Mouse (Mus musculus): ENCODE results near the gene Phip. TPM values are rescaled to one million over a fixed set of nuclear protein-coding genes. Genes with fewer than 3 reads are reported as not detected.

Phip gene
- total RNA-seq, 2 experiments from 2014 or later = 72.6 to 73.4 TPM

GRCm38 (mm10) chr9:82884177-82884576 lies 91.1 kb downstream of the Phip start:
- no peak for DNase-seq (ENCODE audit: low spot score in 2 of 2)

DNA sequence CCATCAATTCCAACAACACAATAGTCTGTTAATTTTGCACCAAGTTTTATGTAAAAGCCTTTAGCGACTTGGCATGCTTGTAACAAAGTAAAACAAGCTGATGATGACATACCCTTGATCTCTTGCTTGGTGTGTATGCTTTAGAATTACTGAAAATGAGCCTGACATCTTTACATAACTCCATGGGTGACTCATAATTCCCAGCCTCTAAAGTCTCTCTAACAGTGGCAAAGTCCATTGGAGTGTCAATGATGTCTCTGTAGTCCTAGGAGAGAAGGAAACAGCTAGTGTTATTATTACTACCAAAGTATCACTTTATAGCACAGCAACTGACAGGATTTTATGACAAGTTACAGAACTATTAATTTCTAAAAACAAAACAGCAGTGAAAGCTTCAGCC lies 98.2 kb downstream of the Phip start:
- no peak for DNase-seq (ENCODE audit: low spot score in 2 of 2)

GRCm38 (mm10) chr9:82867698-82868097 lies 107.6 kb downstream of the Phip start:
- no peak for DNase-seq (ENCODE audit: low spot score in 2 of 2)

DNA sequence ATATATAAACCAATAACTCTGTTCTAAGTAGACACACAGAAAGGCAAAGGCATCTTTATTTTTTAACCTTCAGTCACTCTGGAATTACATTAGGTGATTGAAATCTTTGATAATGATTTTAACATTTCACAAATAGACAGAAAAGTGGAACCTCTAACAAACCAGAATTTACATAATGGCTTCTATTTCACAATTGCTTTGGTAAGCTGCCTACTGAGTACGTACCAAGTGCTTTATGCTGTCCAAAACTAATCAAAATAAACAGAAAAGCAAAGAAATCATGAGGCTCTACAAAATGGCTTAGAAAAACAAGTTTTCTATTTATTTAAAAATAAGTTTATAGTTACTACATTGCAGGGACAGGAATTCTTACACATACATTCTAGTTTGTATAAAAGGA lies 109.2 kb downstream of the Phip start:
- no peak for DNase-seq (ENCODE audit: low spot score in 2 of 2)

DNA sequence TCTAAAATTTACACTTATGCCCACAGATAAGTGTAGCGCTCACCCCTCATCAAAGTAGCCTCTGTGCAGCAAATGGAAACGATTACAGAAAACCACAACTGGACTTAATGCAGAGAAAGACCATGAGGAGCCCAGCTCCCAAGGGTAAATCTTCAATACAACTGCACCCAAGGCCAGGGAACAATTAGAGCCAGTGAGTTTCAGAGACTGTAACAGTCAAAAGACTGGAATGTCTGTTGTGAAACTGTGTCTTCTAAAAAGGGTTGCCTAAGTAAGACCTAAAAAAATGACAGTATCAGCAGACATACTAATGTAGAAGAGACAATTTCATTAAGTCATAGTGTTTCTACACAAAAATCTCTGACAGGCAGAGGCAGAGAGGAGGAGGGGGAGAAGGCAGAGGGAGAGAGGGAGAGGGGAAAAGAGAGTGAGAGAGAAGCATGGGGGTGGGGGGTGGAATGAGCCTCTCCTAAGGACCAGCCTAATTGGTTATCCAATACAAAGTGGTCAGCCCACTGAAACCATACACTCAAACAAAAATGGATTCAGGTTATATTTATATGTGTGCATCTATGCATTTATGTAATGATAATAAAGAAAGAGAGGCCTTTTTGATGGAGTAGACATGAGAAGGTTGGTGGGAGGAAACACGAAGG lies 113.4 kb downstream of the Phip start:
- no peak for DNase-seq (ENCODE audit: low spot score in 2 of 2)

DNA sequence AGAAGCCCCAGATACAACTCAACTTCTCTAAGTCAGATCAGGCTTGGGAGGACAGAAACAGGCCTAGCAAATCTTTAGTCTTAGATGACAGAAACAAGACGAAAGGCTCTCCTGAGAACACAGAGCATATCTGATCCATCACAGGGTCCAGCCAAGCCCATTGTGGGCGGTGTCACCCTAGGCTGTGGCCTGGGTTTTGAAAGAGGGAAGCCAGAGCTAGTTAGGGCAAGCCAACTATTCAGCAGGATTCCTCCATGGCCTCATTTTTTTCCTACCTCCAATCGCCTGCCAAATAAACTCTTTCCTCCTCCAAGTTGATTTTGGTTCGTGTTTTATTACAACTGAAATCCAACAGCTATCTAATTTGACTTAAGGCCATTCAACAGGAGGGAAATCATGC lies 114.0 kb downstream of the Phip start:
- DNase-seq (ENCODE audit: low spot score in 2 of 2) = no peak

DNA sequence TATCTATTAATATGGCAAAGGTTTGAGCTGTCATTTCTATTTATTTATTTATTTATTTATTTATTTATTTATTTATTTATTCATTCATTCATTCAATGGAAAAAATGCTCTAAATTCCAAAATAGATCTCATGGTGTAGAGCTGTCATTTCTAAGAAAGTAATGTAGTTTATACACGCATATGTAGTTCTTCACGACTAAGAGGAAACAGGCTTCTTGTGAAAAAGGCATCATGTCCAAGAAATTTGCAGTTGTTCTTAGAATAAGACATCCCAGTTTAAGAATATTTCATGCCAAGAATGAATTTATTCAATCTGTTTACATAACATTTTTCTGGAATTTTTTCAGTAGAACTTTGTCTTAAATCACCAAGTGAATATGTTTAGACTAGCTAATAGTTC lies 114.5 kb downstream of the Phip start:
- DNase-seq (ENCODE audit: low spot score in 2 of 2) = no peak

DNA sequence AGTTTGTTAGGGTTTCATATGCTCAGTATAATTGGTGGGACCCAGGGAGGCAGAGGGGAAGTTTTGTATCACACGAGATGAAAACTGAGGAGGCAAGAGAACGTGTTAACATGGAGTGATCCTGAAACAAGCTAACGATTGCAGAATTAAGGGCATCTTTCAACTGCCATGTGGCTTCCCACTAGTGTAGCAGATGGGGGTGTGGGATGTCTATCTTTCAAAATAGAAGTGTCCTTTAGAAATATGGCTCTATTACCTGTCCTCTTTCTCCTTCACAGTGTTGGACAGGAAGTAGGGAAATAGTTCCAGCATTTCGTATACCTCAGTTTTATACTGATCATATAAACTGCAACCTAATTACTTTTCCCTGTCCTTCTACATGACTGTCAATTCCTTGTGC lies 119.1 kb downstream of the Phip start:
- DNase-seq (ENCODE audit: low spot score in 2 of 2) = peak in 1 of 2 experiments; percentile 63

- peak; percentile 27 to 67 for DNase-seq (ENCODE audit: low spot score in 2 of 2)
Observed at GRCm38 (mm10) chr9:82854973-82855614, 120.2 kb downstream of the Phip start.

GRCm38 (mm10) chr9:82854040-82854439 lies 121.3 kb downstream of the Phip start:
- DNase-seq (ENCODE audit: low spot score in 2 of 2) = no peak

DNA sequence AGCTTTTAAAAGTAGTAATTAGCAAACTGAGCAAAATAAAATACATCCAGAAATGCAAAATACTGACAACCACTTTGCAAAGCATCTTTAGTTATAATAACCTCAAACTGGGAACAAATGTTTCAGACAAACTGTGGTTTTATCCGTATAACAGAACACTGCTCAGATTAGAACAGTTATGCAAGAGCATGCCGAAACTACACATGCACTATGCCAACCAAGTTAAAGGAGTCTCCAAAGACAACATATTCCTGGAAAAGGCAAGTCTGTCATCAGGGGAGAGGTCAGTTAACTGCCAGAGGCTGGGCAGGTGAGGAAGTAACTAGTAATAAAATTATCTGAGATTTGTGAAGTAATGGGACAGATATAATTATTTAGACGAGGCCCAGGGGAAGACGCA lies 132.6 kb downstream of the Phip start:
- DNase-seq (ENCODE audit: low spot score in 2 of 2) = no peak

GRCm38 (mm10) chr9:82835921-82836320 lies 139.4 kb downstream of the Phip start:
- DNase-seq (ENCODE audit: low spot score in 2 of 2) = peak in 1 of 2 experiments; percentile 37

DNA sequence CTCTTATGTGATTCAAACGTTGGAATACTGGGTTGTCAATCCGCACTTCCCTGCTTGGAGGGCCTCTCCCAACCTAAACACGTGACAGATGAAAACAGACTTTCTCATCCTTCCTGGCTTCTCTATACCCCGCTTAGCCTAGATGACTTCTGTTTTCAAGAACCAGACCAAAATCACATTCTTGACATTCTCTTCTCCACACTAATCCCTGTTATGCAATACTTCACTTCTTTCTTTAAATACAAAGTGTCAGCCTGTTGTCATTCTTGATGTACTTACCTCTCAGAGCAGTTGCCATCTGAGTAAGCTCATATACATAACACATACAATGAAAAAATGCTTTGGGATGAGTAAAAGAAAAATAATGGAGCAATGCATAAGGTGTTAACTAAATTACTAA lies 143.4 kb downstream of the Phip start:
- DNase-seq (ENCODE audit: low spot score in 2 of 2) = no peak

DNA sequence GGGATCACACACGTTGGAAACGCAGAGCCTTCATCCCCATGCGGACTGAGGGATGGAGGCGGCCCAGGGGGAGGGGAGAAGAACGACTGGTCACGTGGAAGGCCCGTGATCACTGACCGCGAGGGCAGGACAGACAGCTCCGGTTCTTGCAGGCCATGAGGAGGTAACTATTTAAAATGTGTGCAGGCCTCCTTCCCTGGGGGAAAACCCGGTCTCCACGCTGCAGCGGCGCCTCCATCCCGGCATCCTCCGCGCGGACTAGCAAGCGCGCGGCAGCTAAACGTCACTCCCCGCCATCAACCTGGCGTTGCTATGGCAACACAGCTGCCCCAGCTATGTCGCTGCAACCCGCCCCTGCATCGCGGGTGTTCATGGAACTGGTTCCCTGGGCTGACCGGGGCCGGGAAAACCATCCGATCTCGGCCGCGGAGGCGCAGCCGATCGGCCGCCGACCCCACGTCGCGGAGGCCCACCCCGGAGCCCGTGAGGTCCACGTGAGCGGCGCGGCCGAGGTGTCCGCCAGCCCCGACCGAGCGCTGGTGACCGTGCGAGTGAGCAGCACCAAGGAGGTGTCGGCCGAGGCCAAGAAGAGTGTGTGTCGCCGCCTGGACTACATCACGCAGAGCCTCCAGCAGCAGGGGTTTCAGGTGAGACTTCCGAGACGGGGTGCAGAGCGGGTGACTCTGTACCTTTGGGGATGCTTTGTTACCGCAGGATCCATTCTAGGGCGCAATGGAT lies 145.5 kb downstream of the Phip start:
- peak; percentile 86 to 94 for DNase-seq (ENCODE audit: low spot score in 2 of 2)

- DNase-seq (ENCODE audit: low spot score in 2 of 2) = no peak
Observed at GRCm38 (mm10) chr9:82829007-82829689, 146.2 kb downstream of the Phip start, which contains the start of gene Irak1bp1. TSS of gene Irak1bp1 (plus strand) at chr9:82829540.

DNA sequence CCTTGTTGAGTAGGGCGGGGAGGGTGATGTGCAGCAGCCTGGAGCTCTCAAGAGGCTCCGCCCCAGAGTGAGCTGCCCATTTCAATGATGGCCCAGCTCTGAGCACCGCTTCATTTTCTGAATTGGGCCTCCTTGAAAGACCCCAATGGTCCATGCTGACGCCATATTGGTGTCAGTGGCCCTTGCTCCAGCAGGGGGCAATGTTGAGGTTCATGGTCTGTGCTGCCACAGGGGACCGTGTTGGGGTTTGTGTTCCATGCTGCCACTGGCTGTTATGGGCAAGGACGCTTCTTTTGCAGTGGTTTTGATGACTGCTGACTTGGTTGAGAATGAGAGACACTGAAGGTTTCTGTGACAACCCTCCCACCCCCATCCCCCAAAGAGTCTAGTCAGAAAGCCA lies 148.9 kb downstream of the Phip start:
- DNase-seq (ENCODE audit: low spot score in 2 of 2) = no peak

Other genes with a start within 250 kb of the Phip start
- gene Irak1bp1, start 146.0 kb downstream of the Phip start, total RNA-seq (2021) = 10 to 100 TPM; 17.7 to 19.3 TPM
- gene Hmgn3, start 171.2 kb upstream of the Phip start, total RNA-seq (2021) = 10 to 100 TPM; 75.6 to 80.6 TPM